Mouse (Mus musculus) ES-Bruce4 (cell line): ENCODE measurements around the gene Trim10.

Experiments used
- CTCF ChIP-seq: IDR thresholded peaks from one replicate; pipeline ENCODE4 v1.8.1; 2011; ENCODE audit warnings: low read depth, low read length
- POLR2A ChIP-seq: IDR thresholded peaks from one replicate; pipeline ENCODE4 v1.8.1; 2011; ENCODE audit warnings: low read length; ENCODE audit not compliant: insufficient read depth

GRCm38 (mm10) chr17:36897065-36897464 lies 27.7 kb downstream of the Trim10 start:
- TF ChIP-seq CTCF (no peak), POLR2A (no peak)
